Mouse (Mus musculus) G1E (cell line): ENCODE results near the gene Ltbp4. TPM values are rescaled to one million over a fixed set of nuclear protein-coding genes. Genes with fewer than 3 reads are reported as not detected.

Source experiments
- ATAC-seq: 2 replicates; pipeline ENCODE4 v1.8.0; 2016; ENCODE audit warnings: mild to moderate bottlenecking; ENCODE audit not compliant: insufficient number of reproducible peaks, poor library complexity, low FRiP score, severe bottlenecking; ENCODE audit errors: extremely low read depth
- DNase-seq: peaks from one replicate; pipeline ENCODE4 v3.0.0; 2012; ENCODE audit warnings: low spot score
- H3K27me3 ChIP-seq: 2 replicates; pipeline ENCODE4 v1.6.1; 2012; ENCODE audit warnings: mild to moderate bottlenecking, low read length, inconsistent platforms; ENCODE audit not compliant: insufficient read depth
- H3K36me3 ChIP-seq: replicated peaks from 2 replicates; pipeline ENCODE3; 2012; ENCODE audit warnings: mild to moderate bottlenecking, inconsistent platforms
- H3K4me1 ChIP-seq: 2 replicates; pipeline ENCODE4 v1.6.1; 2012; ENCODE audit warnings: low read depth, low read length, inconsistent platforms, mixed read lengths; ENCODE audit not compliant: insufficient read depth
- H3K4me3 ChIP-seq: 2 replicates; pipeline ENCODE4 v1.5.1; 2012; ENCODE audit warnings: low read depth, mild to moderate bottlenecking, inconsistent platforms, low read length, moderate library complexity, mixed read lengths
- H3K9me3 ChIP-seq: replicated peaks from 2 replicates; pipeline ENCODE4 v1.6.1; 2012; ENCODE audit warnings: inconsistent platforms
- CTCF ChIP-seq: IDR thresholded peaks from 2 replicates; pipeline ENCODE4 v1.5.1; 2012; ENCODE audit warnings: low read depth, low read length, inconsistent platforms, mixed read lengths
- GATA1 ChIP-seq: IDR thresholded peaks from 2 replicates; pipeline ENCODE4 v1.6.1; 2012; ENCODE audit warnings: borderline replicate concordance, low read length, inconsistent platforms, mixed read lengths
- GATA2 ChIP-seq: IDR thresholded peaks from 2 replicates; pipeline ENCODE4 v1.6.1; 2012; ENCODE audit warnings: low read depth, low read length, inconsistent platforms, borderline replicate concordance
- POLR2AphosphoS5 ChIP-seq: IDR thresholded peaks from 2 replicates; pipeline ENCODE4 v1.6.1; 2012; ENCODE audit warnings: low read depth, low read length, inconsistent platforms; ENCODE audit not compliant: insufficient replicate concordance
- TAL1 ChIP-seq: conservative IDR thresholded peaks from 2 replicates; pipeline ENCODE4 v1.6.1; 2012; ENCODE audit warnings: low read depth, low read length, inconsistent platforms, mixed read lengths
- polyA plus RNA-seq: library from polyadenylated mRNA; stranded (reverse); fragments of >175 nt; gene quantifications from 2 replicates; pipeline ENCODE4 v1.2.3, GENCODE M21; 2012
- total RNA-seq, 2 experiments: library from RNA; stranded (forward) in 1 of 2; stranded (reverse) in 1 of 2; fragments of 200-1000 nt in 1 of 2; fragments of >200 nt in 1 of 2; fragmentation: Nextera tagmentation in 1 of 2; gene quantifications; 2 replicates each; pipeline ENCODE4 v1.2.3; 2014 to 2017

Gene Ltbp4
- total and polyA plus RNA-seq, 3 experiments = 0.16 to 9.1 (median 1.0) TPM

DNA sequence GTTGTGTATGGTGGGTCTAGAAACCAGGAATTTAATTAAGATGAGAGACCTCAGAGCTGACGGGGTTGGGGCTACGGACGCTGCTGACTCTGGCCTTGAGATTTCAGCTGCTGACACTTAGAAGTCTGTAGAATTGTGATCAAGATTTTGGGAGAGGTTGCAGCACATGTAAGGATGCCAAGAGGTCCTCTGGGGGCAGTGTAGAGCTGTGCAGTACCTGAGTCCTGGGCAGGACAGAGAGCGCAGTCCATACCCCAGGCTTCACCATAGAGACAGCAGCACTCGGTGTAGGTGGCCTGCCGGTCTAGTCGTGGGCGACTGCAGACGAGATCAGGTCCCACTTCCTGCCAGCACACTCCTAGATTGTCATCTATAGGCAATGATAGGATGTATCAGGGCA is 29.9 kb downstream of the Ltbp4 start:
- H3K27me3 ChIP-seq = peaks cover 33% of the 10 kb centered on the region
- H3K4me3 ChIP-seq = no peak overlapping the region
- no peaks in the 10 kb centered on the region for H3K36me3 ChIP-seq
- peaks cover 18% of the 10 kb centered on the region for H3K4me1 ChIP-seq
- no peak for ATAC-seq
- no peaks in the 10 kb centered on the region for H3K9me3 ChIP-seq
- DNase-seq = no peak
- TF ChIP-seq TAL1 (no peak), POLR2AphosphoS5 (no peak), CTCF (no peak), GATA2 (no peak), GATA1 (no peak)

DNA sequence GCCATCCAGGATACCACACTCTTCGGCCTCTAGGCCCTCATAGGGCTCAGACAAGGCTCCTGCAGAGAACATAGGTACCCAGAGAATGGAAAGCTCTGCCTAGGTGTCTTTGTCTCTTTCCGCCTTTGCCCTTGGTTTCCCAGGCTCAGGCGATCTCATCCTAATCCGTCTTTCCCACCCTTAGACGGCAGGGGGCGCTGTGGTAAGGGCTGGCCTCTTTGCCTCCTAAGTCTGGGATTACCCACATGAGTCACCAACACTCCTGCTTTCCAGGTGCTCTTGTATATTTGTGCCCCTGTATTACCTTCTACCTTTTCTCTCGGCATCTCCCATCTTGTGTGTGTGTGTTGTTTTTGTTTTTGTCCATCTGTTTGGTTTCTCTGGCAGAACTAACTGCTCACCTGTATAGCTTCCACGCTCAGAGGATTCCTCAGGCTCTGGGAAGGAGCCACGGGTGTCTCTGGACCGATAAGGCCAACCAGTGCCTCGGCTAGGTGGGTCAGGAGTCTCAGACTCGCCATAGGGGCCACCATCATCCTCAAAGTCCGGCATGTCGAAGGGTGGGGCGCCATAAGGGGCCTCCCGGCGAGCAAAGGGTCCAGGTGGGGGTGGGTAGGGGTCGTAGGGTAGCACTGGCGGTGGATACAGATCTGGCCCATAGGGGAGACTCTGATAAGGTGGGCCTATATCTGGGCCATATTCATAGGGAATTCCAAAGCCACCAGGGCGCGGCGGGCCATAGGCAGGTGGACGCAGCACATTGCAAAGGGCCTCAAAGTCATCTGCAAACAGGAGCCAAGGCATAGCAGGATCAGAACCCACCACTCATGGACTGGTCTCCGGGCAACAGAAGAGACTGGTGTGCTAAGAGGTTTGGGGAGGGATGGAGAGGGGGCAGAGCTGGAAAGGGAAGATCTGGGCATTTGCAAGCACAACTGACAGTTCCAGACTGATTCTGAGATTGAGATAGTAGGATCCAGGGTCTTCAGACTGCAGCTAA is 31.0 kb downstream of the Ltbp4 start:
- DNase-seq (peak; percentile 39), ATAC-seq (no peak)
- Histone ChIP-seq H3K27me3 (peaks cover 30% of the 10 kb centered on the region), H3K9me3 (no peaks in the 10 kb centered on the region), H3K4me1 (peaks cover 18% of the 10 kb centered on the region), H3K36me3 (no peaks in the 10 kb centered on the region), H3K4me3 (no peak overlapping the region)
- TF ChIP-seq GATA2 (no peak), CTCF (peak; percentile 74)

DNA sequence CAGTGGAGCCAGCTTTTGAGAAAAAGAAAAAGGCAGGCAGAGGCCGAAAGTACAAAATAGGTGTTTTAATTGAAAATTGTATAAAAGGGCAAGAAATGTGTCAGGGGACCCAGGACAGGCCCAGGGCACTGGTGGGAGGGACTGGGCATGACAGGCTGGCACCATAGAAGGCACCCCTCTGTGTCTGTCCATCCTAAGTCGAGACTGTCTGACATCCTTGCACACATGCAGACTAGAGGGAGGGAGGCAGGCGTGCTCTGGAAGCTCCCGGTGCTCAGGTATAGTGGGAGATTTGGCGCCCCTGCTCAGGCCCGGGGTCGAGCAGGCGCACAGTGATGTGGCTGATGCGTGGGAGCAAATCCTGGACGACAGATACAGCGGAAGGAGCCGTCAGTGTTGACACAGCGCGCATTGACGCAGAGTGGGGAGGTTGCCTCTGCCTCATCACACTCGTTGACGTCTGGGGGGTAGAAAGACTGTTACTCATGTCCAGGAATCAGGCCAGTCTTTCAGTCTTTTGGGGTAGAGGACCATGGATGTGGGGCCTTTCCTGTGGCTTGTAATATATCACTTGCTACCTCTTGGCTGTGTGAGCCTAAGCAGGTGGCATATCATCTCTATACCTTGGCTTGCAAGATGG is 32.3 kb downstream of the Ltbp4 start:
- TF ChIP-seq GATA2 (no peak), CTCF (no peak), GATA1 (no peak), POLR2AphosphoS5 (no peak), TAL1 (no peak)
- peaks cover 19% of the 10 kb centered on the region for H3K27me3 ChIP-seq
- H3K9me3 ChIP-seq = no peaks in the 10 kb centered on the region
- H3K4me1 ChIP-seq = peaks cover 8% of the 10 kb centered on the region
- no peaks in the 10 kb centered on the region for H3K36me3 ChIP-seq
- DNase-seq (no peak), ATAC-seq (no peak)
- no peak overlapping the region for H3K4me3 ChIP-seq

DNA sequence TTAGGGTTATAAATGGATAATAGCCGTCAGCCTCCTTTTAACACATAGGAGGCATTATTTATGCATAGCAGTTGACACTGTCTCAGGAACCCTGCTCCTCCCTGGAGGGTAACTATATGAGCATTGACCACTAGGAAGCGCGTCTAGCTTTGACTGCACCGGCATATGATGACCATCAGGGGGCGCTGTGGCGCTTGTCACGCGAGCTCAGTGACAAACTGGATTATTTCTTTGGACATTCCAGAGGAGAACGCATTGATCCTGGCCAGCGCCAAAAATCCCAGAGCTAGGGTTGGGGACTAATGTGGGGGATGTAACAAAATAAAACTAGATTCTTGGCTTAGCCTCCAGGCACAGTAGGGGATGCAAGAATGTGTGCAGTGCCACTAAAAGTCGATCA is 35.3 kb downstream of the Ltbp4 start:
- DNase-seq (no peak), ATAC-seq (no peak)
- no peaks in the 10 kb centered on the region for H3K9me3 ChIP-seq
- H3K27me3 ChIP-seq = peaks cover 10% of the 10 kb centered on the region; the same call in 1 of the 2 replicates
- no peaks in the 10 kb centered on the region; the same call in 1 of the 2 replicates for H3K4me1 ChIP-seq
- TF ChIP-seq CTCF (no peak), TAL1 (no peak), GATA1 (no peak), POLR2AphosphoS5 (no peak), GATA2 (no peak)
- no peak overlapping the region for H3K4me3 ChIP-seq
- no peaks in the 10 kb centered on the region for H3K36me3 ChIP-seq

DNA sequence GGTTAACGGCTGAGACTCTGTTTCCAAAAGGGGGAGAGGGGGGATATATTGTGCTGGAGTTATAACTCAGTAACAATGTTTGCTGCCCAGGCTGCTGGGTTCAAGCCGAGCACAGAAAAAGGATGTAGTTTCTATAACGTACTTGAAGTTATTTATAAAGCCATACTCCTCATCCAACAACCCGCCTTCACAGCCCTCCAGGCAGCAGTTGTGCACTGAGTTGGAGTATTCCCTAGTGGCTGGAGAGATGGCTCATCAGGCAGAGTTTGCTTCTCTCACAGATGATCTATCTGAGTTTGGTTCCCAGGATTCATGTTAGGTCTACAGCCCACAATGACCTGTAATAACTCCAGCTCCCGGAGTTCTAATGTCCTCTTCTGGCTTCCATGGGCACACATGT is 36.7 kb downstream of the Ltbp4 start:
- ATAC-seq = no peak
- no peak overlapping the region for H3K4me3 ChIP-seq
- TF ChIP-seq CTCF (no peak), POLR2AphosphoS5 (no peak), GATA2 (no peak), GATA1 (no peak)
- no peak for DNase-seq
- H3K27me3 ChIP-seq = peaks cover 10% of the 10 kb centered on the region; the same call in 1 of the 2 replicates
- no peaks in the 10 kb centered on the region for H3K36me3 ChIP-seq
- no peaks in the 10 kb centered on the region; the same call in 1 of the 2 replicates for H3K4me1 ChIP-seq
- no peaks in the 10 kb centered on the region for H3K9me3 ChIP-seq

DNA sequence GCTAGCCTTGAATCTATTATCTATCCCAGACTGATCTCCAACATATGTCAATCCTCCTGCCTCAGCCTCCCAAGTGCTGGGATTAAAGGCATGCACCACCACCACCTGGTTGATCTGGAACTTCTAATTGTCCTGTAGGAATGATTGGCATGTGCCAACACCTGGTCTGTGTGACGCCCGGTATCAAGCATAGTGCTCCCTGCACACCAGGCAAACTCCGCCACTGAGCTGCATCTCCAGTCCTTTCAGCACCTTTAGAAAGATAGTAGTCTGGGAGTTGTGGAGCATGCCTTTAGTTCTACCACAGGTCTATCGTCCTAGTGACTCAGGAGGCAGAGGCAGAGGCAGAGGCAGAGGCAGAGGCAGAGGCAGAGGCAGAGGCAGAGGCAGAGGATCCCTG is 37.1 kb downstream of the Ltbp4 start:
- TF ChIP-seq GATA2 (no peak), GATA1 (no peak), POLR2AphosphoS5 (no peak), TAL1 (no peak), CTCF (no peak)
- H3K4me1 ChIP-seq = no peaks in the 10 kb centered on the region; the same call in 1 of the 2 replicates
- no peak for DNase-seq
- peaks cover 9% of the 10 kb centered on the region; the same call in 1 of the 2 replicates for H3K27me3 ChIP-seq
- no peak overlapping the region for H3K4me3 ChIP-seq
- no peaks in the 10 kb centered on the region for H3K36me3 ChIP-seq
- ATAC-seq = no peak
- no peaks in the 10 kb centered on the region for H3K9me3 ChIP-seq
